Comparison of ENCODE assay signal across 8 mouse cellular contexts in genomic region chr5:65900862-65901265, GRCm38 (mm10). TPM values are rescaled to one million over a fixed set of nuclear protein-coding genes. Genes with fewer than 3 reads are reported as not detected.
DNase-seq lines count a peak whose midpoint lies in the region; ATAC-seq and TF ChIP-seq lines count a peak whose summit lies in the region.

No protein-coding gene starts in this region.

- H3K4me2 ChIP-seq in midbrain, embryonic 14.5 days (ENCODE audit: low read length), result no peak overlapping the region
- no peak overlapping the region for H3K4me2 ChIP-seq in midbrain, embryonic 11.5 days
- no peak overlapping the region for H3K4me2 ChIP-seq in hindbrain, embryonic 14.5 days (replicated peaks)
- no peak overlapping the region for H3K4me2 ChIP-seq in myocyte (ENCODE audit: low read depth)

- no peaks in the 10 kb centered on the region for H3K27me3 ChIP-seq in midbrain, embryonic 14.5 days (ENCODE audit: control insufficient read depth, insufficient read depth, low read length)
- no peaks in the 10 kb centered on the region for H3K27me3 ChIP-seq in midbrain, embryonic 11.5 days (ENCODE audit: control insufficient read depth, insufficient read depth, low read length)
- no peaks in the 10 kb centered on the region for H3K27me3 ChIP-seq in hindbrain, embryonic 14.5 days (ENCODE audit: control insufficient read depth, insufficient read depth, low read length)
- no peaks in the 10 kb centered on the region for H3K27me3 ChIP-seq in myocyte (ENCODE audit: control insufficient read depth, insufficient read depth, insufficient read length)

- H3ac ChIP-seq in myocyte (ENCODE audit: control insufficient read depth, insufficient read length), result no peak overlapping the region

- peaks cover 4% of the 10 kb centered on the region; the same call in 1 of the 2 replicates for H3K9me3 ChIP-seq in midbrain, embryonic 14.5 days (ENCODE audit: control insufficient read depth, low read length)
- no peaks in the 10 kb centered on the region; the same call in 1 of the 2 replicates for H3K9me3 ChIP-seq in midbrain, embryonic 11.5 days (ENCODE audit: control insufficient read depth, low read length)
- H3K9me3 ChIP-seq in hindbrain, embryonic 14.5 days (ENCODE audit: control insufficient read depth, low read length), result peaks cover 25% of the 10 kb centered on the region; the same call in 1 of the 2 replicates

- intact Hi-C loops in left cerebral cortex, postnatal 25 days (cut with DNase I), result no loop called here

- H3K4me3 ChIP-seq in midbrain, embryonic 14.5 days (replicated peaks; ENCODE audit: low read depth, low read length), result no peak overlapping the region
- no peak overlapping the region for H3K4me3 ChIP-seq in midbrain, embryonic 11.5 days (ENCODE audit: low read depth, low read length)
- no peak overlapping the region for H3K4me3 ChIP-seq in hindbrain, embryonic 14.5 days (replicated peaks; ENCODE audit: low read length)
- H3K4me3 ChIP-seq in myocyte, result no peak overlapping the region

- H3K79me2 ChIP-seq in myocyte (ENCODE audit: control insufficient read depth, insufficient read depth), result no peaks in the 10 kb centered on the region

- no peak for ATAC-seq in midbrain, embryonic 14.5 days (ENCODE audit: low FRiP score, low TSS enrichment)
- ATAC-seq in midbrain, embryonic 11.5 days (ENCODE audit: low FRiP score), result no peak
- ATAC-seq in hindbrain, embryonic 14.5 days (ENCODE audit: low FRiP score), result 0 out of 2 replicates have a peak, but pooled peaks have one; percentile 57

- H3K36me3 ChIP-seq in midbrain, embryonic 14.5 days (ENCODE audit: control insufficient read depth, insufficient read depth, low read length), result no peaks in the 10 kb centered on the region
- no peaks in the 10 kb centered on the region for H3K36me3 ChIP-seq in midbrain, embryonic 11.5 days (ENCODE audit: control insufficient read depth, insufficient read depth, low read length)
- no peaks in the 10 kb centered on the region for H3K36me3 ChIP-seq in hindbrain, embryonic 14.5 days (replicated peaks; ENCODE audit: control insufficient read depth, insufficient read depth)
- no peaks in the 10 kb centered on the region for H3K36me3 ChIP-seq in myocyte (ENCODE audit: control insufficient read depth, insufficient read depth)

- no peak for TF ChIP-seq POLR2A in myocyte (IDR thresholded peaks at IDR 0.05; ENCODE audit: insufficient read length, low read depth)

- DNase-seq in midbrain, embryonic 14.5 days, result peak; percentile 30
- DNase-seq in midbrain, embryonic 11.5 days (ENCODE audit: low spot score, missing footprints), result no peak
- DNase-seq in c-Kit-positive CD71-positive TER-119-positive erythroid progenitor cells, embryonic 14.5 days (ENCODE audit: low spot score), result peak; percentile 10
- peak; percentile 27 for DNase-seq in hindbrain, embryonic 14.5 days (ENCODE audit: low spot score)
- no peak for DNase-seq in adrenal gland, postnatal 25 days
- no peak for DNase-seq in right cerebral cortex, adult 2 months (ENCODE audit: low spot score in 2 of 2)
- DNase-seq in left cerebral cortex, postnatal 25 days (ENCODE audit: low spot score in 2 of 2), result no peak

- no peak overlapping the region for H3K9ac ChIP-seq in midbrain, embryonic 14.5 days (replicated peaks; ENCODE audit: low read length)
- no peak overlapping the region for H3K9ac ChIP-seq in midbrain, embryonic 11.5 days (ENCODE audit: low read length)
- H3K9ac ChIP-seq in hindbrain, embryonic 14.5 days, result no peak overlapping the region

- H3K27ac ChIP-seq in midbrain, embryonic 14.5 days (replicated peaks; ENCODE audit: low read depth, low read length), result no peak overlapping the region
- no peak overlapping the region for H3K27ac ChIP-seq in midbrain, embryonic 11.5 days (ENCODE audit: low read depth, low read length)
- no peak overlapping the region for H3K27ac ChIP-seq in hindbrain, embryonic 14.5 days

- H3K4me1 ChIP-seq in midbrain, embryonic 14.5 days (ENCODE audit: control insufficient read depth, insufficient read depth, low read length), result 0 out of 2 replicates have a peak, but pooled peaks cover 3% of the 10 kb centered on the region
- no peaks in the 10 kb centered on the region for H3K4me1 ChIP-seq in midbrain, embryonic 11.5 days (ENCODE audit: control insufficient read depth, insufficient read depth, low read length)
- no peaks in the 10 kb centered on the region for H3K4me1 ChIP-seq in hindbrain, embryonic 14.5 days (replicated peaks; ENCODE audit: control insufficient read depth, insufficient read depth, low read length)

- WGBS in midbrain, embryonic 14.5 days, result 63% methylated on average over 7 of the region's 7 CpGs
- WGBS in midbrain, embryonic 11.5 days, result 67% methylated on average over 7 of the region's 7 CpGs
- 42% methylated on average over 7 of the region's 7 CpGs for WGBS in hindbrain, embryonic 14.5 days

TF ChIP-seq in myocyte, 11 proteins besides CTCF, POLR2A, EP300 and RAD21:
- TF ChIP-seq MYOG (IDR thresholded peaks at IDR 0.05; ENCODE audit: control insufficient read depth in 1 of 3, insufficient read depth in 1 of 3, insufficient read length in 2 of 3, low read depth in 2 of 3), result peak in 1 of 3 experiments; percentile 66
- peak; percentile 4 to 58 (median 16) for TF ChIP-seq MYOD1 (IDR thresholded peaks at IDR 0.05; ENCODE audit: control insufficient read depth in 1 of 3, insufficient read length in 2 of 3, low read depth in 2 of 3)
- no peak for TF ChIP-seq MAX (IDR thresholded peaks at IDR 0.05; ENCODE audit: low read depth)
- TF ChIP-seq SRF (IDR thresholded peaks at IDR 0.05; ENCODE audit: control insufficient read depth, insufficient read length, low read depth), result no peak
- no peak for TF ChIP-seq USF1 (IDR thresholded peaks at IDR 0.05; ENCODE audit: low read depth)
- no peak for TF ChIP-seq CEBPB (IDR thresholded peaks at IDR 0.05; ENCODE audit: insufficient read depth, poor library complexity, severe bottlenecking)
- TF ChIP-seq E2F4 (IDR thresholded peaks at IDR 0.05; ENCODE audit: insufficient read depth), result no peak

RNA-seq across cellular contexts. Expression of gene Chrna9, which starts 33.9 kb away (rescaled TPM):
- polyA plus RNA-seq in midbrain, embryonic 14.5 days (2014; fragmentation: Nextera tagmentation; extraction: Ambion mirVana), result not detected in 2 replicates
- not detected in 2 replicates for polyA plus RNA-seq in midbrain, embryonic 11.5 days (2014; fragmentation: Nextera tagmentation; extraction: Ambion mirVana)
- polyA plus RNA-seq in hindbrain, embryonic 14.5 days (2014; fragmentation: Nextera tagmentation; extraction: Ambion mirVana), result not detected in 2 replicates
- polyA plus RNA-seq in myocyte (2012; fragmentation: generic; extraction: Trizol), result not detected
- total RNA-seq in adrenal gland, postnatal 25 days (2021), result not detected in 2 replicates
- not detected for total RNA-seq in left cerebral cortex, postnatal 25 days (2021)

RNA-seq across cellular contexts. Expression of gene Rhoh, which starts 39.9 kb away (rescaled TPM):
- polyA plus RNA-seq in midbrain, embryonic 14.5 days (2014; fragmentation: Nextera tagmentation; extraction: Ambion mirVana), result 0.12 and 0.34 TPM in 2 replicates
- 0.21 and 0.33 TPM in 2 replicates for polyA plus RNA-seq in midbrain, embryonic 11.5 days (2014; fragmentation: Nextera tagmentation; extraction: Ambion mirVana)
- 0.52 TPM in 2 replicates for polyA plus RNA-seq in hindbrain, embryonic 14.5 days (2014; fragmentation: Nextera tagmentation; extraction: Ambion mirVana)
- polyA plus RNA-seq in myocyte (2012; fragmentation: generic; extraction: Trizol), result 0.28 TPM
- 0.30 TPM in 1 of 2 replicates, not detected in the other for total RNA-seq in adrenal gland, postnatal 25 days (2021)
- total RNA-seq in left cerebral cortex, postnatal 25 days (2021), result 1 to 10 TPM in 1 of 2 experiments, under 1 TPM in 1; 0.69 to 1.1 TPM

Comparison
In these comparisons a context has a peak if more than half of its experiments do, and no peak if none do; other contexts are left out.
1. DNase-seq: peak in midbrain, embryonic 14.5 days (single experiment), c-Kit-positive CD71-positive TER-119-positive erythroid progenitor cells, embryonic 14.5 days (single experiment) and hindbrain, embryonic 14.5 days (single experiment); none in midbrain, embryonic 11.5 days (single experiment), adrenal gland, postnatal 25 days (single experiment), right cerebral cortex, adult 2 months (0 of 2) and left cerebral cortex, postnatal 25 days (0 of 2).